Comparison of ENCODE assay signal across 13 mouse cellular contexts in genomic region chr15:79050160-79050845, GRCm38 (mm10). TPM values are rescaled to one million over a fixed set of nuclear protein-coding genes. Genes with fewer than 3 reads are reported as not detected.
DNase-seq lines count a peak whose midpoint lies in the region; ATAC-seq and TF ChIP-seq lines count a peak whose summit lies in the region.
"Had no signal": no experiment of that assay in that cellular context is flagged by ENCODE, and none has a peak within 500 bp of the region (broad histone marks: within the 10 kb centered on the region; RNA-seq: fewer than 3 reads in every experiment).

No protein-coding gene starts in this region.

- H3K4me2 ChIP-seq in neural tube, embryonic 11.5 days (ENCODE audit: low read depth) = no peak overlapping the region
- H3K4me2 ChIP-seq in neural tube, embryonic 15.5 days = no peak overlapping the region
- no peak overlapping the region for H3K4me2 ChIP-seq in hindbrain, postnatal 0 days (ENCODE audit: low read depth, low read length)
- H3K4me2 ChIP-seq in stomach, postnatal 0 days (replicated peaks; ENCODE audit: low read depth) = no peak overlapping the region
- H3K4me2 ChIP-seq: neural tube, embryonic 12.5 days had no signal

- no peak for DNase-seq in kidney, adult 2 months
- no peak for DNase-seq in kidney, adult 8-10 months
- DNase-seq in neural tube, embryonic 11.5 days (ENCODE audit: low spot score) = no peak
- DNase-seq in hindbrain, postnatal 0 days (ENCODE audit: low spot score) = no peak
- no peak for DNase-seq in stomach, postnatal 0 days (ENCODE audit: low spot score)
- DNase-seq in left cerebral cortex, postnatal 36 days (ENCODE audit: low spot score in 2 of 2) = no peak
- no peak for DNase-seq in cerebellum, postnatal 10 days
- DNase-seq: heart, adult 2 months; kidney, adult 11 months; lung, postnatal 4 days; thymus, adult 18-20 months had no signal

- 71% methylated on average over 9 of the region's 9 CpGs for WGBS in kidney, adult 2 months
- WGBS in neural tube, embryonic 11.5 days = 56% methylated on average over 9 of the region's 9 CpGs
- WGBS in neural tube, embryonic 15.5 days = 53% methylated on average over 9 of the region's 9 CpGs
- WGBS in hindbrain, postnatal 0 days = 51% methylated on average over 9 of the region's 9 CpGs
- 57% methylated on average over 9 of the region's 9 CpGs for WGBS in stomach, postnatal 0 days

- no peaks in the 10 kb centered on the region; the same call in 1 of the 2 replicates for H3K36me3 ChIP-seq in kidney, adult 2 months (ENCODE audit: control insufficient read depth, insufficient read depth, low read length)
- peaks cover 13% of the 10 kb centered on the region for H3K36me3 ChIP-seq in neural tube, embryonic 11.5 days (ENCODE audit: control insufficient read depth, insufficient read depth, low read length)
- H3K36me3 ChIP-seq in neural tube, embryonic 15.5 days = peaks cover 30% of the 10 kb centered on the region
- H3K36me3 ChIP-seq in hindbrain, postnatal 0 days (ENCODE audit: insufficient read depth, low read length) = peaks cover 32% of the 10 kb centered on the region
- H3K36me3 ChIP-seq in stomach, postnatal 0 days (ENCODE audit: control insufficient read depth, insufficient read depth, low read length) = peaks cover 17% of the 10 kb centered on the region

- peaks cover 17% of the 10 kb centered on the region for H3K4me1 ChIP-seq in kidney, adult 2 months (ENCODE audit: control insufficient read depth, insufficient read depth, low read length)
- peaks cover 3% of the 10 kb centered on the region; the same call in 1 of the 2 replicates for H3K4me1 ChIP-seq in neural tube, embryonic 11.5 days (ENCODE audit: control insufficient read depth, insufficient read depth, low read length)
- no peaks in the 10 kb centered on the region; the same call in 1 of the 2 replicates for H3K4me1 ChIP-seq in neural tube, embryonic 15.5 days
- no peaks in the 10 kb centered on the region for H3K4me1 ChIP-seq in hindbrain, postnatal 0 days (ENCODE audit: insufficient read depth, low read length)
- H3K4me1 ChIP-seq in stomach, postnatal 0 days (replicated peaks; ENCODE audit: control insufficient read depth, insufficient read depth) = no peaks in the 10 kb centered on the region

- TF ChIP-seq CTCF in kidney, adult 2 months (conservative IDR thresholded peaks at IDR 0.05; ENCODE audit: insufficient read depth, insufficient read length, low read depth, low read length) = no peak
- no peak for TF ChIP-seq CTCF in hindbrain, postnatal 0 days (IDR thresholded peaks at IDR 0.05; ENCODE audit: low read depth)
- no peak for TF ChIP-seq CTCF in stomach, postnatal 0 days (IDR thresholded peaks at IDR 0.05; ENCODE audit: low read depth)

- no peak overlapping the region for H3K4me3 ChIP-seq in kidney, adult 2 months (ENCODE audit: insufficient read depth, low read depth, low read length)
- H3K4me3 ChIP-seq in neural tube, embryonic 11.5 days (ENCODE audit: low read depth, low read length) = no peak overlapping the region
- no peak overlapping the region for H3K4me3 ChIP-seq in neural tube, embryonic 15.5 days (replicated peaks)
- H3K4me3 ChIP-seq in hindbrain, postnatal 0 days (ENCODE audit: low read length) = no peak overlapping the region
- H3K4me3 ChIP-seq in stomach, postnatal 0 days (ENCODE audit: low read depth, low read length) = no peak overlapping the region
- H3K4me3 ChIP-seq: heart, adult 2 months; neural tube, embryonic 12.5 days had no signal

- no peak overlapping the region; the same call in 1 of the 2 replicates for H3K9ac ChIP-seq in neural tube, embryonic 11.5 days (ENCODE audit: low read length)
- H3K9ac ChIP-seq in neural tube, embryonic 15.5 days (replicated peaks) = no peak overlapping the region
- H3K9ac ChIP-seq in hindbrain, postnatal 0 days (replicated peaks; ENCODE audit: low read length) = peak overlapping the region; percentile 41; the same call in 1 of the 2 replicates
- H3K9ac ChIP-seq in stomach, postnatal 0 days (ENCODE audit: low read length) = no peak overlapping the region
- H3K9ac ChIP-seq: neural tube, embryonic 12.5 days had no signal

- intact Hi-C loops in left cerebral cortex, postnatal 36 days (cut with DNase I) = no loop called here

- no peak for TF ChIP-seq EP300 in stomach, postnatal 0 days (optimal IDR thresholded peaks at IDR 0.05)

- no peak for TF ChIP-seq POLR2A in kidney, adult 2 months (IDR thresholded peaks at IDR 0.05; ENCODE audit: low read depth, low read length)

- 0 out of 2 replicates have a peak, but pooled peaks have one; percentile 48 for ATAC-seq in neural tube, embryonic 11.5 days (ENCODE audit: insufficient read depth, low FRiP score, low TSS enrichment)
- ATAC-seq in neural tube, embryonic 15.5 days (ENCODE audit: low FRiP score) = no peak
- peak; percentile 37; the same call in 1 of the 2 replicates for ATAC-seq in hindbrain, postnatal 0 days
- ATAC-seq in stomach, postnatal 0 days (ENCODE audit: low FRiP score, low TSS enrichment) = no peak

- H3K9me3 ChIP-seq in neural tube, embryonic 11.5 days (ENCODE audit: control insufficient read depth, low read length) = no peaks in the 10 kb centered on the region
- no peaks in the 10 kb centered on the region for H3K9me3 ChIP-seq in neural tube, embryonic 15.5 days (replicated peaks)
- no peaks in the 10 kb centered on the region for H3K9me3 ChIP-seq in hindbrain, postnatal 0 days (ENCODE audit: low read length)
- H3K9me3 ChIP-seq in stomach, postnatal 0 days (ENCODE audit: control insufficient read depth, low read length) = no peaks in the 10 kb centered on the region
- H3K9me3 ChIP-seq: neural tube, embryonic 12.5 days had no signal

- H3K27ac ChIP-seq in kidney, adult 2 months (ENCODE audit: insufficient read depth, low read depth, low read length) = peak overlapping the region; percentile 75
- no peak overlapping the region for H3K27ac ChIP-seq in neural tube, embryonic 11.5 days (ENCODE audit: low read depth, low read length)
- H3K27ac ChIP-seq in neural tube, embryonic 15.5 days (replicated peaks) = no peak overlapping the region
- H3K27ac ChIP-seq in hindbrain, postnatal 0 days = no peak overlapping the region
- H3K27ac ChIP-seq in stomach, postnatal 0 days (replicated peaks) = peak overlapping the region; percentile 65; the same call in 1 of the 2 replicates
- H3K27ac ChIP-seq: heart, adult 2 months; neural tube, embryonic 12.5 days had no signal

- no peaks in the 10 kb centered on the region for H3K27me3 ChIP-seq in kidney, adult 2 months (replicated peaks; ENCODE audit: control insufficient read depth, insufficient read depth, low read length)
- H3K27me3 ChIP-seq in neural tube, embryonic 11.5 days (ENCODE audit: control insufficient read depth, insufficient read depth, low read length) = no peaks in the 10 kb centered on the region
- peaks cover 3% of the 10 kb centered on the region; the same call in 1 of the 2 replicates for H3K27me3 ChIP-seq in neural tube, embryonic 15.5 days (replicated peaks)
- no peaks in the 10 kb centered on the region for H3K27me3 ChIP-seq in hindbrain, postnatal 0 days (ENCODE audit: insufficient read depth, low read length)
- H3K27me3 ChIP-seq in stomach, postnatal 0 days (ENCODE audit: control insufficient read depth, insufficient read depth, low read length) = no peaks in the 10 kb centered on the region
- H3K27me3 ChIP-seq: neural tube, embryonic 12.5 days had no signal

RNA-seq across cellular contexts. Expression of gene Galr3, which starts 8.6 kb away (rescaled TPM):
- polyA plus RNA-seq in kidney, adult 2 months (2012; rRNA removed) = 0.64 and 1.2 TPM in 2 replicates
- polyA plus RNA-seq in neural tube, embryonic 11.5 days (2014; fragmentation: Nextera tagmentation; extraction: Ambion mirVana) = not detected in 2 replicates
- 0.14 and 0.17 TPM in 2 replicates for polyA plus RNA-seq in neural tube, embryonic 15.5 days (2015; fragmentation: Nextera tagmentation; extraction: Ambion mirVana)
- 0.47 and 1.2 TPM in 2 replicates for total RNA-seq in hindbrain, postnatal 0 days (2014; rRNA removed)
- polyA plus RNA-seq in hindbrain, postnatal 0 days (2015; fragmentation: Nextera tagmentation; extraction: Ambion mirVana) = 0.20 and 0.25 TPM in 2 replicates
- 0.31 and 0.34 TPM in 2 replicates for polyA plus RNA-seq in stomach, postnatal 0 days (2015; fragmentation: Nextera tagmentation; extraction: Ambion mirVana)
- not detected for total RNA-seq in left cerebral cortex, postnatal 36 days (2021)
- total RNA-seq: heart, adult 2 months had no signal
- polyA plus RNA-seq: heart, adult 2 months; neural tube, embryonic 12.5 days had no signal

RNA-seq across cellular contexts. Expression of gene Ankrd54, which starts 12.4 kb away (rescaled TPM):
- polyA plus RNA-seq in kidney, adult 2 months (2012; rRNA removed) = 38.9 and 52.2 TPM in 2 replicates
- 59.5 and 65.6 TPM in 2 replicates for polyA plus RNA-seq in neural tube, embryonic 11.5 days (2014; fragmentation: Nextera tagmentation; extraction: Ambion mirVana)
- 52.4 and 52.8 TPM in 2 replicates for polyA plus RNA-seq in neural tube, embryonic 15.5 days (2015; fragmentation: Nextera tagmentation; extraction: Ambion mirVana)
- total RNA-seq in hindbrain, postnatal 0 days (2014; rRNA removed) = 60.4 and 62.5 TPM in 2 replicates
- polyA plus RNA-seq in hindbrain, postnatal 0 days (2015; fragmentation: Nextera tagmentation; extraction: Ambion mirVana) = 36.7 and 42.4 TPM in 2 replicates
- polyA plus RNA-seq in stomach, postnatal 0 days (2015; fragmentation: Nextera tagmentation; extraction: Ambion mirVana) = 27.1 and 28.0 TPM in 2 replicates
- 10 to 100 TPM; 14.1 to 19.0 TPM for total RNA-seq in left cerebral cortex, postnatal 36 days (2021)

RNA-seq across cellular contexts. Expression of gene H1f0, which starts 22.1 kb away (rescaled TPM):
- polyA plus RNA-seq in kidney, adult 2 months (2012; rRNA removed) = 123 and 145 TPM in 2 replicates
- 289 and 340 TPM in 2 replicates for polyA plus RNA-seq in neural tube, embryonic 11.5 days (2014; fragmentation: Nextera tagmentation; extraction: Ambion mirVana)
- polyA plus RNA-seq in neural tube, embryonic 15.5 days (2015; fragmentation: Nextera tagmentation; extraction: Ambion mirVana) = 169 and 222 TPM in 2 replicates
- total RNA-seq in hindbrain, postnatal 0 days (2014; rRNA removed) = 211 and 233 TPM in 2 replicates
- polyA plus RNA-seq in hindbrain, postnatal 0 days (2015; fragmentation: Nextera tagmentation; extraction: Ambion mirVana) = 259 and 272 TPM in 2 replicates
- 285 and 309 TPM in 2 replicates for polyA plus RNA-seq in stomach, postnatal 0 days (2015; fragmentation: Nextera tagmentation; extraction: Ambion mirVana)
- total RNA-seq in left cerebral cortex, postnatal 36 days (2021) = 100 to 1,000 TPM in 1 of 2 experiments, 10 to 100 TPM in 1; 87.0 to 113 TPM

RNA-seq across cellular contexts. Expression of gene Eif3l, which starts 24.7 kb away (rescaled TPM):
- 172 and 183 TPM in 2 replicates for polyA plus RNA-seq in kidney, adult 2 months (2012; rRNA removed)
- 250 and 259 TPM in 2 replicates for polyA plus RNA-seq in neural tube, embryonic 11.5 days (2014; fragmentation: Nextera tagmentation; extraction: Ambion mirVana)
- 164 and 193 TPM in 2 replicates for polyA plus RNA-seq in neural tube, embryonic 15.5 days (2015; fragmentation: Nextera tagmentation; extraction: Ambion mirVana)
- 221 and 229 TPM in 2 replicates for total RNA-seq in hindbrain, postnatal 0 days (2014; rRNA removed)
- polyA plus RNA-seq in hindbrain, postnatal 0 days (2015; fragmentation: Nextera tagmentation; extraction: Ambion mirVana) = 163 and 164 TPM in 2 replicates
- polyA plus RNA-seq in stomach, postnatal 0 days (2015; fragmentation: Nextera tagmentation; extraction: Ambion mirVana) = 132 and 135 TPM in 2 replicates
- total RNA-seq in left cerebral cortex, postnatal 36 days (2021) = 10 to 100 TPM; 62.6 to 65.3 TPM

RNA-seq across cellular contexts. Expression of gene Micall1, which starts 58.4 kb away (rescaled TPM):
- 23.3 and 24.5 TPM in 2 replicates for polyA plus RNA-seq in kidney, adult 2 months (2012; rRNA removed)
- 6.8 and 7.9 TPM in 2 replicates for polyA plus RNA-seq in neural tube, embryonic 11.5 days (2014; fragmentation: Nextera tagmentation; extraction: Ambion mirVana)
- 11.6 and 12.2 TPM in 2 replicates for polyA plus RNA-seq in neural tube, embryonic 15.5 days (2015; fragmentation: Nextera tagmentation; extraction: Ambion mirVana)
- 28.1 and 36.4 TPM in 2 replicates for total RNA-seq in hindbrain, postnatal 0 days (2014; rRNA removed)
- 8.0 and 9.5 TPM in 2 replicates for polyA plus RNA-seq in hindbrain, postnatal 0 days (2015; fragmentation: Nextera tagmentation; extraction: Ambion mirVana)
- polyA plus RNA-seq in stomach, postnatal 0 days (2015; fragmentation: Nextera tagmentation; extraction: Ambion mirVana) = 7.0 and 7.8 TPM in 2 replicates
- 10 to 100 TPM; 26.8 to 28.0 TPM for total RNA-seq in left cerebral cortex, postnatal 36 days (2021)

Comparison
In these comparisons a context has a peak if more than half of its experiments do, and no peak if none do; other contexts are left out.
1. ATAC-seq: peak in neural tube, embryonic 11.5 days (single experiment) and hindbrain, postnatal 0 days (single experiment); none in neural tube, embryonic 15.5 days (single experiment) and stomach, postnatal 0 days (single experiment).
2. H3K27ac ChIP-seq: peak in kidney, adult 2 months (single experiment) and stomach, postnatal 0 days (single experiment); none in neural tube, embryonic 11.5 days (single experiment), neural tube, embryonic 15.5 days (single experiment) and hindbrain, postnatal 0 days (single experiment).